Mouse (Mus musculus): Measurements from ENCODE around the gene Eya4.

DNA sequence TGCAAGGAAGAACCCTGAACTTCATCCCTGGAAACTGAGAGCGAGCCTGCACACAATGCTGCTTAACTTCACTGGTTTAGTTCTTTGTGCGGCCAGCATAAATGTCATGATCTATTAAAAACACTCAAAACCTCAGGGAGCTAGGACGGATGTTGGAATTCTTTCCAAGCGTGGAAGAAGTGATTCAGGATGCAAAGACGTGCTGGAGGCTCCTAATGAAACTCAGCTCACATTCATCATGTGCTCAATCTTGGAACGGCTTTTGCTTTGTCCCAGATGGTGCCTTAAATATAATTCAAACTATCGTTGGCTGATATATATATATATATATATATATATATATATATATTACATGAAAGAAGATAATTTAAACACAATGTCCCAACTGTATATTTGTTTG, 58.1 kb downstream of the Eya4 start:
- TF ChIP-seq CTCF (IDR thresholded peaks at IDR 0.05; ENCODE audit: extremely low read depth, insufficient read depth, insufficient read length, insufficient replicate concordance): no peak
- no peak for TF ChIP-seq POLR2A (IDR thresholded peaks at IDR 0.05; ENCODE audit: low read depth, low read length)

Measured in spleen, adult 2 months (tissue).